23 mouse cellular contexts compared by ENCODE assay signal in the genomic region with DNA sequence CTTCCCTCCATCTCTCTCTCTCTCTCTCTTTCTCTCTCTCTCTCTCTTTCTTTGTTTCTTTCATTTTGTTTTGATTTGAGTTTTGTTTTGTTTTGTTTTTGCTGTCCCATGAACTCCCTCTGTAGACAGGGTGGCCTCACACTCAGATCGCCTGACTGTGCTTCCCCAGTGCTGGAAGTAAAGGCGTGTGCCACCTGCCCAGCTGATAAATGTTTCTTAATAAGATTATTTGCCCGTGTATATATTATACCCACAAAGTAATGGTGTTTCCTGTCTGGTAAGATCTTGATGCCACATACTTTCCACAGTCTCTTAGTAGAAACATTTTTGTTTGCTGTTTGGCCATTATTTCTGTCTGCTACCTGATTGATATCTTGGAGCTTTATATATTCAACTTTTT.
"Had no signal": no experiment of that assay in that cellular context is flagged by ENCODE, and none has a peak within 500 bp of the region (broad histone marks: within the 10 kb centered on the region; RNA-seq: fewer than 3 reads in every experiment).

No protein-coding gene starts in this region.

- H3K4me3 ChIP-seq: kidney, embryonic 15.5 days; left cerebral cortex, adult 2 months; limb, embryonic 12.5 days; limb, embryonic 15.5 days; midbrain, embryonic 13.5 days; myocyte; neural tube, embryonic 13.5 days had no signal

- ATAC-seq: liver, postnatal 0 days; lung, postnatal 0 days; midbrain, embryonic 13.5 days; midbrain, embryonic 16.5 days had no signal

- H3K9ac ChIP-seq: kidney, embryonic 15.5 days; limb, embryonic 12.5 days; limb, embryonic 15.5 days; liver, embryonic 14.5 days; liver, postnatal 0 days; lung, embryonic 14.5 days; midbrain, embryonic 13.5 days; neural tube, embryonic 13.5 days had no signal

- H3K4me1 ChIP-seq: kidney, embryonic 15.5 days; midbrain, embryonic 13.5 days had no signal

- H3K27ac ChIP-seq: kidney, embryonic 15.5 days; left cerebral cortex, adult 2 months; limb, embryonic 12.5 days; limb, embryonic 15.5 days; liver, embryonic 14.5 days; macrophage; midbrain, embryonic 13.5 days; neural tube, embryonic 13.5 days had no signal

- H3K27me3 ChIP-seq: kidney, embryonic 15.5 days; limb, embryonic 12.5 days; limb, embryonic 15.5 days; midbrain, embryonic 13.5 days; neural tube, embryonic 13.5 days had no signal

- H3K36me3 ChIP-seq: kidney, embryonic 15.5 days; limb, embryonic 12.5 days; limb, embryonic 15.5 days; midbrain, embryonic 13.5 days; neural tube, embryonic 13.5 days had no signal

- H3K4me2 ChIP-seq: kidney, embryonic 15.5 days; limb, embryonic 12.5 days; limb, embryonic 15.5 days; liver, embryonic 11.5 days; lung, embryonic 14.5 days; midbrain, embryonic 13.5 days; neural tube, embryonic 13.5 days had no signal

- DNase-seq: kidney, adult 8-10 months; kidney, postnatal 10 days; kidney, postnatal 36 days; layer of hippocampus, postnatal 36 days; liver, postnatal 0 days; lung, embryonic 14.5 days; retina, postnatal 1 day; right cerebral cortex, postnatal 25 days; thymus, adult 18-20 months; thymus, postnatal 14 days; thymus, postnatal 4 days had no signal

- H3K9me3 ChIP-seq: kidney, embryonic 15.5 days; limb, embryonic 12.5 days; limb, embryonic 15.5 days; midbrain, embryonic 13.5 days; neural tube, embryonic 13.5 days had no signal
